Mouse (Mus musculus) layer of hippocampus, adult 18-20 months (tissue): Measurements from ENCODE around the gene Cidec. TPM values are rescaled to one million over a fixed set of nuclear protein-coding genes. Genes with fewer than 3 reads are reported as not detected.
A peak's percentile ranks its signal among the peaks of the same experiment; 100 is the strongest.

Experiments
- DNase-seq, 2 experiments: peaks; one replicate each; pipeline ENCODE4 v3.0.0; 2022; ENCODE audit warnings: low spot score in 2 of 2
- long read RNA-seq: library from polyadenylated mRNA; stranded (forward); transcript quantifications from one replicate; pipeline ENCODE4 v2.0.0, GENCODE M21; 2021
- total RNA-seq, 2 experiments: library from RNA; stranded (reverse); gene quantifications; 2 replicates each; pipeline ENCODE4 v1.2.3; 2021

Cidec gene
- total RNA-seq: not detected
- long read RNA-seq: 0 reads

DNA sequence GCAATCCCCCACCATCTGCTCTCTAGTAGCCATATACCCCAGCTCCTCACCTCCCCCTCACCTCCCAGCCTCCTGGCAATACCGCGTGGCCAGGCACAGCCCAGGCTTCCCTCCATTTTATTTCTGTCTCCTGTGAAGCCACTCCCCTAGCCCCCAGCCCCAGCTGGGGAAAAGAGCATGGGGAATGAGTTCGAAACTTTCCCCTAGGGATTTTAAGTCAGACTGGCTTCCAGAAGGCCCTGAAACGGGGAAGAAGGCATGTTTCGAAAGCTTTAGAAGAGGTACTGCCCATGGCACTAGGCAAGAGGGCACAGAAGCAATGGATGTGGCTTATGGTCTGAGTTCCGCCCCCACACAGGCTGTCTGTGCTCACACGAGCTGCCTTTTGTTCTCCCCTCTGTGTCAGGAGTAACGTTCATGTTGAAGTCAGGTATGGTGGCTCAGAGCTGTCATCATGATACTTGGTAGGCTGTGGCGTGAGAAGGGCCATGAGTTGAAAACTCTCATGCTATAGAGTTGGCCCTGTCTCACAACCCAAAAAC, at the start of gene Cidec:
TSS of gene Cidec (minus strand) at position 97 of the 542 bp plus-strand sequence.
- no peak for DNase-seq

DNA sequence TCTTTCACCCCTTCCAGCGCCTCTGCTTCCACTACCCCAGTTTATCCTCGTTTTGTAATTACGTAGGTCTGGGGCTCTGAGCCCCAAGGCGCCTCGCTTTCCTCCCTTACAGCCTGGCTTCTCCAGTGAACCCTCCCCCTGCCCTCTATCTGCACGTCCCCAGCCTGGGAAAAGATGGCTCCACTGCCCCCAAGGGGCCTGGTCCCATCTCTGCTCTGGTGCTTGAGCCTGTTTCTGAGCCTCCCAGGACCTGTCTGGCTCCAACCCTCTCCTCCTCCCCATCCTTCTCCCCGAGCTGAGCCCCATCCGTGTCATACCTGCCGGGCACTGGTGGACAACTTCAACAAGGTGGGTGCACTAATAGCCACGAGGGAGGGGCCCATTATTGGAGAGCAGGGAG, 48.2 kb upstream of the Cidec start:
- peak in 1 of 2 experiments; percentile 48 for DNase-seq

DNA sequence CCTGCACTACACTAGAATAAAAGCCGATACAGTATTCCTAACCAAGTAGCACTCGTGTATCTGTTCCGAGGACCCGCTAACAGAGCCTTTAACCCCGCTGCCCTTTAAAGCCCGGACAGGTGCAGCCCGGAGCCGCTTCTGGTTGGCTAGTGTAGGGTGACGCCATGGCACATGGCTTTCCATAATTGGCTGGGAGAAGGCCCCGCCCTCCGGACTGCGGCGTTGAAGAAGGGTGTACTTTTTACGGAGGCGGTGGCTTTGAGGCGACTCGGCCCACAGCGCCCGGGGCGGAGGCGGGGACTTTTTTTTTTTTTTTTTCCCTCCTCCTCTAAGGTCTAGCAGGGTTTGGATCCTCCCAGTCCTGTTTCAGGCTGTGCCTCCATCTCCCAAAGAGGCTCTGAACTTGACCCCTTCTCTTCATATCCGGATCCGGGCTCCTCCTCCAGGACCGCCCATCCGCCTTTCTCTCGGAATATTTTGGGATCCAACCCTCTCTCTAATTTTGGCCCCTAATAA, 47.6 kb upstream of the Cidec start, which contains the start of gene Creld1:
TSS of gene Creld1 (plus strand) at position 198 of the 516 bp plus-strand sequence.
- peak; percentile 95 to 97 for DNase-seq

DNA sequence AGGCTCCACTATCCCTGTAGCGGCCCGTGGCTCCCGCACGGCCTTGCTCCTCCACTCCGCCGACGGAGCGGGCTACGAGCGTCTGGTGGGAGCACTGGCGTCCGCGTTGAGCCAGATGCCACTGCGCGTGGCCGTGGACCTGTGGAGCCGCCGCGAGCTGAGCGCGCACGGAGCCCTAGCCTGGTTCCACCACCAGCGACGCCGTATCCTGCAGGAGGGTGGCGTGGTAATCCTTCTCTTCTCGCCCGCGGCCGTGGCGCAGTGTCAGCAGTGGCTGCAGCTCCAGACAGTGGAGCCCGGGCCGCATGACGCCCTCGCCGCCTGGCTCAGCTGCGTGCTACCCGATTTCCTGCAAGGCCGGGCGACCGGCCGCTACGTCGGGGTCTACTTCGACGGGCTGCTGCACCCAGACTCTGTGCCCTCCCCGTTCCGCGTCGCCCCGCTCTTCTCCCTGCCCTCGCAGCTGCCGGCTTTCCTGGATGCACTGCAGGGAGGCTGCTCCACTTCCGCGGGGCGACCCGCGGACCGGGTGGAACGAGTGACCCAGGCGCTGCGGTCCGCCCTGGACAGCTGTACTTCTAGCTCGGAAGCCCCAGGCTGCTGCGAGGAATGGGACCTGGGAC, 47.0 kb upstream of the Cidec start:
- peak in 1 of 2 experiments; percentile 57 for DNase-seq

DNA sequence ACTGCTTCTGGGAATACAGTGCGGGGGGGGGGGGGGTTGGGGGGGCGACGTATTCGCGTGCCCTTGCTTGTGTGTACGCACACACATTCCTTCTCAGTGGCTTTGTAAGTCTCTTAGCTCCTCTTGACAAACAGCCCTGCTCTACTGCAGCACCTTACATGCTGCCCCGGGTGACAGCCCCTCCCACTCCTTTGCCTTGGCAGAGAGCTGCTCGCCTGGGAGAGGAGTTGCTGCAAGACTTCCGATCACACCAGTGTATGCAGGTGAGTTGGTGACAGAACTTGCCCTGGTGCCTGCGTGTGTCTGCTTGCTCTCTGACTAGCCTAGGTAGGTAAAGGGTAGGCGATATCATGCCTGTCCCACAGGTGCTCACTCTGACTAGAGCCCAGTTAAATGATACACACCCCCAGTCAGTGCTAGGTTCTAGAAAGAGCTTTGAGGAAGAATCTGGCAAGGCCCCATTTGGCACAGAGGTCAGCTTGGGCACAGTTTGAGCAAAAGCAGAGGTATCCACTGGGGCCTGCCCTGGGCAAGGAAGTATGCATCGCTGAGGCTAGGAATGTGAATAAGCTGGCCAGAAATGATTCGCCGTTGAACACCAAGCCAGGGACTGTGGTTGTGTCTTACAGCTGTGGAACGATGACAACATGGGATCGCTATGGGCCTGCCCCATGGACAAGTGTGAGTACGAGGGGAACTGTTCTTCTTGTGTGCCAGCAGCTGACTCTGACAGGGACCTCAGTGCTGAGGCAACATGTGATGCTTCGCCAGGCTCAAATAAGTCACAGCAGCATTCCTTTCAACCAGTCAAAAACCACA, 45.2 kb upstream of the Cidec start:
- no peak for DNase-seq

DNA sequence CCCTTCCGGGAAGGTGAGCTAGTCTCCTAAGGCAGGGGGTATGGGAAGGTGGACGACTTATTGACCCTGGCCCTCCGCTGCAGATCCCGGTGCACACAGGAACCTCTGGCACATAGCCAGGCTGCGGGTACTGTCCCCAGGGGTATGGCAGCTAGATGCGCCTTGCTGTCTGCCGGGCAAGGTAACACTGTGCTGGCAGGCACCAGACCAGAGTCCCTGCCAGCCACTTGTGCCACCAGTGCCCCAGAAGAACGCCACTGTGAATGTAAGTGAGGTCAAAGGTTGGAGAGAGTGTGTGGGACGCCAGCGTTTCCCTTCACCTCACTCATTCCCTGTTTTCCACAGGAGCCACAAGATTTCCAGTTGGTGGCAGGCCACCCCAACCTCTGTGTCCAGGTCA, 43.3 kb upstream of the Cidec start:
- no peak for DNase-seq

DNA sequence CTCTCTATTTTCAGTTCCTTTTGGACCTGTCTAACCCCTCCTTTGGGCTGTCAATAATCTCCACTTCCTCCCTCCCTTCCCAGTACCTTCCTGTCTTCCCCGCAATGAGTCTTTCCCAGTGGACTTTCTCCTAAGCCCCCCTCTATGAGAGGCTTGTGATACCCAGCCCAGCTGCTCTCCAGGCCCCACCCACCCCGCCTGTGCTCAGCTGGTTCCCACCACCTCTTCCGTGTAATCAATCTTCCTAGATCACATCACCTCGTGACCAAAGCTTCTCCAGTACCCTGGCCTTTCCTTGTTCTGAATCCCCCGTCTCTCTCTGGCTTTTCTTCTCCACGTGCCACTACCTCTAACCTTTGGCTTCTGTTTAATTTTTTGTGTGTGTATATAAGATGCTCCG, 41.8 kb upstream of the Cidec start:
- DNase-seq: no peak

DNA sequence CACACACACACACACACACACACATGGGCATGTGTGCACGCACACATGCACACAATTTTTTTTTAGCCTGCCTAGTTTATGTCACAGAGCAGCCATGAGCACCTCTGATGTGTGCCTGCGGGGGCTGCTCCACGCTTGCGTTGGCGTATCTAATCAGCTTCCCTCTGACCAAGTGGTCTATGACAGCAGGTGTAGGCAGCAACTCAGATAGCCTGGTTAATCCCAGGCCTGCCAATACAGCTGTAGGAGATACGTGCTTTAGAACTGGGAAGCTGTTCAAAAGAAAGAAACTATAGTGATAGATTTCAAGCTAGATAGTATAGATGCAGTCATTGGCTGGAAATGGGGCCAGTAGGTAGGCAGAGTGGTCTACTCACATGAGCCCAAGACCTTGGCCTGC, 38.2 kb upstream of the Cidec start:
- no peak for DNase-seq

DNA sequence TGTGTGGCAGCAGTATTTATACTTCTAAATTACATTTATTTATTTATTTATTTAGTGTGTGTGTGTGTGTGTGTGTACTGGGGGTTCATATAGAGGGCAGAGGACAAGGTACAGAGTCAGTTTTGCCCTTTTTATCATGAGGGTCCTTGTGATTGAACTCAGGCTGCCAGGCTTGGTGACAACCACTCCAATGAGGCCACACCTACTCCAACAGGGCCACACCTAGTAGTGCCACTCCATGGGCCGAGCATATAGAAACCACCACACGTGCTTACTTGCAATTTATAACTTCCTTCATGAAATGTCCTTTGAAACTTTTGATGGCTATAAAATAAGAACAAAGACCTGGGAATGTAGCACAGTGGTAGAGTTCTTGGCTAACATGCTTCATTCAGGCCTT, 37.7 kb upstream of the Cidec start:
- no peak for DNase-seq

DNA sequence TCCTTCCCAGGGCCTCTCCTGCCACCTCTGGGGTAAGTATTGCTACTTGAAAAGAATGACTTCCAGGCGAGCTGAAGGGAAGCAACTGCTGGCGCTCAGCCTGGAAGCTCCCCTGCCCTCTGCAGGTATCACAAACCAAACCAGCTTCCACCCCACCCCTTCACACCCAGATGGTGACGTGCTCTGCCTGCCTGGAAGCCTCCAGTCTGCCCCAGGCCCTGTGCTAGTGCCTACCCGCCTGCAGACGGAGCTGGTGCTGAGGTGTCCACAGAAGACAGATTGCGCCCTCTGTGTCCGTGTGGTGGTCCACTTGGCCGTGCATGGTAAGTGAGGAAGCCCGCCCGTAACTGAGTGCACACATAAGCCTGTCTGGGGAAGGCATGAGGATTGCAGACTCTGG, 36.5 kb upstream of the Cidec start:
- DNase-seq: no peak

DNA sequence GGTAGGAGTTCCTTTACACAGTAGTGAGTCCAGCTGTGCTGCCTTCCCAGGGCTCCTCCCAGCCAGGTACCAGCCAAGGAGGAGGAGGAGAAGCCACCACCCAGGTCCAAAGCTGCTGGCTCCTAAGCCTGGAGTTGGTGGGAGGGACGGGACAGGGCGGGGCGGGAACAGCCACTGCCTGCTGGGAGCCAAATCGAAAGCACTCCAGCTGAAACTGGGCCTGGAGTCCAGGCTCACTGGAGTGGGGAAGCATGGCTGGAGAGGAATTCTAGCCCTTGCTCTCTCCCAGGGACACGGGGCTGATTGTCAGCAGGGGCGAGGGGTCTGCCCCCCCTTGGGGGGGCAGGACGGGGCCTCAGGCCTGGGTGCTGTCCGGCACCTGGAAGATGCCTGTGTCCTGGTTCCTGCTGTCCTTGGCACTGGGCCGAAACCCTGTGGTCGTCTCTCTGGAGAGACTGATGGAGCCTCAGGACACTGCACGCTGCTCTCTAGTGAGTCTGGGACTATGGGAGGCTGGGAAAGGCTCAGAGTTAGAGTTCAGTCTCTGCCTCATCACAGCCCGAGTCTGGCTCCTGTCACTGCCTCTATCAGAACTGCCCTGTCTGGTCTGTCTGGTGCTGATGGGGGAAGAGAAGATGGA, 35.9 kb upstream of the Cidec start, which contains the start of gene Il17rc:
TSS of gene Il17rc (plus strand) at position 131 of the 640 bp plus-strand sequence.
- DNase-seq: no peak

DNA sequence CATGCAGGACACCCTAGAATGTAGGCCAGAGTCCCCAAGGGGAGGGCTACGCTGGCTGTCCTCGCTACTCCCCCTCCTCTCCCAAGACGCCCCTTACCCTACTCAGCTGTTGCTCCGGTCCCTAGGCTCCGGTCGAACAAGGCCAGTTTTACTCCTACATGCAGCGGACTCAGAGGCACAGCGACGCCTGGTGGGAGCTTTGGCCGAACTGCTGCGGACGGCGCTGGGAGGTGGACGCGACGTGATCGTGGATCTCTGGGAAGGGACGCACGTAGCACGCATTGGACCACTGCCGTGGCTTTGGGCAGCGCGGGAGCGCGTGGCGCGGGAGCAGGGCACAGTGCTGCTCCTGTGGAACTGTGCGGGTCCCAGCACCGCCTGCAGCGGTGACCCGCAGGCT, 33.9 kb upstream of the Cidec start:
- peak in 1 of 2 experiments; percentile 66 for DNase-seq

DNA sequence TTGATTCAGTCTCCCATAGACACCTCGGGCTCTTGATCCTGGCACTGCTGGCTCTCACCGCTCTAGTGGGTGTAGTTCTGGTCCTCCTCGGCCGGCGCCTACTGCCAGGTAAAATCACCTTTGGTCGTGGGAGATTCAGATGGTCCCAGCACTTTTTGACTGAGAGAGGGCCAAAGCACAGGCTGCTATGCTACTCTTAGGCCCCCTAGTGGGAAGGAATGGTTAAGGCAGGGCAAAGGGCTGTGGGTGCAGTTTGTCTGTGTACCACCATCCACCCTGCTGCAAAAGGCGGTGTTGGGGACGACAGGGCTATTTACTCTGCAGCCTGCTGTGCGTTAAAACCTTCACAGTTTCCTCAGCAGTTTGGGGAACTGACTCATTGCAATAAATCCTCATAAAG, 33.5 kb upstream of the Cidec start:
- peak in 1 of 2 experiments; percentile 81 for DNase-seq

DNA sequence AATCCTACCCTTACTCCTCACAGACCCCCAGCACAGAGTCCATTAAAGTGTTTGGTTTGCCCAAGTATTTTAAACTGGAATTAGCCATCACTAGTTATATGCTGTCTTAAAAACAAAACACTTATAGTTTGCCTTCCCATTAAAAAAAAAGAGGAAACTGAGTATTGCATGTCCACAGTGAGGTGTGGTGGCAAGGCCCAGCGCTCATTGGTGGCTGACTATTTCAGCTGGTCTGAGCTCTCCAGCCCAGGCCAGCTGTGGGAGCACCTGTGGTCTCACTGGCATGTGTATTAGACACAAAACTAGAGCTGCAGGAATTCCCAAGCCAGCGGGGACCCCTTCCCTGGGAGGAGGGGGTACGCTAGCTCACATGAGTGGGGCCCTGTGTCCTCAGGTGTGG, 33.0 kb upstream of the Cidec start:
- DNase-seq: no peak

DNA sequence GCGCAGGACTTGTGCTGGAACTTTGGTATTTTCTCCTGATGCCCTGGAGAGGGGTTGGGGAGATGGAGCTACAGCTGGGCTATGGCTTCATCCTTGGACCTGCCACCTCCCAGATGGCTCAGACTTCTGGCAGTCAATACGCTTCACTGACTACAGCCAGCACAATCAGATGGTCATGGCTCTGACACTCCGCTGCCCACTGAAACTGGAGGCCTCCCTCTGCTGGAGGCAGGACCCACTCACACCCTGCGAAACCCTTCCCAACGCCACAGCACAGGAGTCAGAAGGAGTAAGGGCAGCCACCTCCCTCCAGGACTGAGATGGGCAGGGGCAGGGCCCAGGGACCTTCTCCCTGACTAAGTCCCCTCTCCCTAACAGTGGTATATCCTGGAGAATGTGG, 30.0 kb upstream of the Cidec start:
- no peak for DNase-seq

DNA sequence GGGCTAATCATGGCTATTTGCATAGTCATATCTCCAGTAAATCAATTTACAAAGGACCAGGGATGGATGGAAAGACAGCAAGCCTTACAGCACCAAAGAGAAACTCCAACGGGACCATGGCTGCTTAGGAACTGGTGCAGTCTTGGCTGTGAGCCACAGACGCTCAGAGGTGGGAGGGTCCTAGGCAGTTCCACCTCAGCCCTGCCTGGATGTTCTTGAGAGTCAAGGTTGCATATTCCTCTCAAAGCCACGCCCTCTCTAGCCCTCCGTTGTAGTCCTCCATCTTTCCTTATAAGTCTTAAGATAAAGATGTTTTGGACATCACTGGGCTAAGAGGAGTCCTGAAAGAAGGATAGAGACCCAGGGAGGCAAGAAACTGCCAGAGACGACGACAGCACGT, 28.5 kb upstream of the Cidec start:
- no peak for DNase-seq

DNA sequence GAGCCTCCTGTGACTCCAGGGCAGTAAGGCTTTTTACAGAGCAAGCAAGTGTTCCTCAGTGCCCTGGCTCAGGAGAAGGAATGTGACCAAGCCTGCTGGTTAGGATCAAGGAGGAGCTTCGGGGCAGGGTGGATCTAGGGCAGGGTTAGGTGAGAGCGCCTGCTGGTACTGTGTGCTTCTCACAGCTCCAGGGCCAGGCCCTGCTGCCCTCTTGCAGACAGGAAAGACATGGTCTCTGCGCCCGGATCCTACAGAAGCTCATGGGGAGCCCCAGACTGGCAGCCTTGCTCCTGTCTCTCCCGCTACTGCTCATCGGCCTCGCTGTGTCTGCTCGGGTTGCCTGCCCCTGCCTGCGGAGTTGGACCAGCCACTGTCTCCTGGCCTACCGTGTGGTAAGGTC, 23.1 kb upstream of the Cidec start:
- no peak for DNase-seq

DNA sequence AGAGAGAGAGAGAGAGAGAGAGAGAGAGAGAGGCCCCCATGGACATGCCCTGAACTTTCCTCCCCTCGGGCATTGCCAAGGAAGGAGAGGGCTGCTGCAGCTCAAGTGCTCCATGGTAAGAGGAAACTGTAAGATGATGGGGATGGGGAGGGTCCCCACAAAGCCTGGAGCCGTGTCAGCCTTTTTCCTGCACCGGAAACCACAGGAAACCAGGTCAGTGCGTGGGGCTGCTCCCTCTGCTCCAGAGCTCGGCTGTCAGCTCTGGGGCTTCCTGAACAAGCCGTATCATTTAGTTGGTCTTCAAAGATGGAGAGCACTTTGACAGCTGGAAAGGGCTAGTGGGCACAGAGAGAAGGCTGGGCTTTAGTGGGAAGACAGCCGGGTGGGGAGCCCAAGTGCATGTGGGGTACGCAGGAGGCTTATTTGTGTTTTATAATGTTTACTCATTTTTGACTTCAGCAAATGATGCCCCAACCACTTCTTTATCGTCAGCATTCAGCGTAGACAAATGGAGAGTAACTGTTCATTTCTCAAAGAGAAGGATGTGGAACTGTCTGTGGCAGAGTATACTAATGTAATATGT, 22.5 kb upstream of the Cidec start, which contains the start of gene Il17re:
TSS of gene Il17re (plus strand) at position 533 of the 583 bp plus-strand sequence.
- DNase-seq: no peak

DNA sequence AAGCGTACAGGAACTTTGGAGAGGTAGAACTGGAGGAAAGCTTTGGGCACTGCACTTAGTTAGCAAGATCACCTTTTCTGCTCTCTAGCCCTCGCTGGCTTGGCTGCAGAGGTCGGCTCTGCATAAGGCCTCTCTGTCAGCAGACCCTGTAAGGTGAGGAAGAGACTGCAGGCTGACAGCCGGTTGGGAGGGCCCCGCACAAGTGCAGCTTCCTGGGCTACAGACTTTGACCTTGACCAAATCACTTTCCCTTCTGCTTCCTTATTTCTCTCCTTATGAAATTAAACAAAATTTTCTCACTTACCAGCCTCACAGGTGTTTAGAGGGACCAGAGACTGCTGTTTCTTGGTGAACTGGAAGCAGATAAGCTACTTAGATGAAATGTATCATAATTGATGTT, 19.4 kb upstream of the Cidec start:
- DNase-seq: no peak

DNA sequence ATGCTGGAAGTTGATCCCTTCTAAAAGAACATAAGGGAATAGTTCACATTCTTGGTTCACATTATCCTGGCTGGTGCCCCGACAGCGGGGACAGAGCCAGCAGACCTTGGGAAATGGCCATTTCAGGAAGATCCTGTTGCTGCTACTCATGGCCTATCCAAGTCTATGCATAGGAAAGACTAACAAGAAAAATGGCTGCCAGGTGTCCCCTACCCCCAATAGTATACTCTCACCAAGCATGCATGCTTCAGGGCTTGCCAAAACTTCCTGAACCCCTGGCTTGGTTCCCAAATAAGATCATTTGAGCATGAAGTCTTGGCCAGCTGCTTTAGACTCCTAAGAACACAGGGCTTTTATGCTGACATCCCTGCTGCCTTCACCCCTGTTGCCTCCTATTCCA, 16.3 kb upstream of the Cidec start:
- no peak for DNase-seq

DNA sequence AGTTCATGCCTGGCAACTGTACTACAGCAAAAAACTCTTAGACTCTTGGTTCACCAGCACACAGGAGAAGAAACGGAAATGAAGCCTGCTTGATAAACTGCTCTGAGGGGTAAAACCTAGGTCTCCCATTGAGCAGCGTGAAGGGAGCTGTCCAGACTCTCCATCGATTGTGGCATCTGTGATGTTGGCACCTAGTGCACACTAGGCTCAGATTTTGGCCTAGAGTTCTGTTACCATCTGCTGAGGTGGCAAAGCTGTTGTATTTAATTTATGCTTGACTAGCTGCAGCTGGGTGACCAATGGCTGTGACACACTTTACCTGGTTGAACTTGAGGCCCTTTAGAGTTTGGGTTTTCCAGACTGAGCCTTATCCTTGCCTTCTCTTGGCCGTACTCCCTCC, 12.1 kb upstream of the Cidec start:
- no peak for DNase-seq
